Mouse (Mus musculus) heart, embryonic 15.5 days (tissue): ENCODE measurements around the gene Golga4. TPM values are rescaled to one million over a fixed set of nuclear protein-coding genes. Genes with fewer than 3 reads are reported as not detected.
"Not testable (repeated sequence)": the region's sequence is repeated elsewhere in the genome, so short reads cannot be mapped to it uniquely, and the experiment has no call there.

Experiments
- ATAC-seq: fragments of 200-750 bp; cut with Nextera tagmentation; replicated peaks from 2 replicates; pipeline ENCODE4 v1.8.0; 2017; ENCODE audit warnings: low read depth, moderate TSS enrichment; ENCODE audit not compliant: insufficient number of reproducible peaks, insufficient read depth, low FRiP score
- H3K27ac ChIP-seq: fragments of 300-500 bp; sonication (generic); 2 replicates; pipeline ENCODE4 v1.5.1; 2015; ENCODE audit warnings: mild to moderate bottlenecking, inconsistent platforms
- H3K27me3 ChIP-seq: fragments of 300-500 bp; sonication (generic); 2 replicates; pipeline ENCODE4 v1.6.1; 2015; ENCODE audit warnings: inconsistent platforms
- H3K36me3 ChIP-seq: fragments of 300-500 bp; sonication (generic); 2 replicates; pipeline ENCODE4 v1.6.1; 2015; ENCODE audit warnings: mild to moderate bottlenecking, inconsistent platforms
- H3K4me1 ChIP-seq: fragments of 300-500 bp; sonication (generic); replicated peaks from 2 replicates; pipeline ENCODE4 v1.6.1; 2015; ENCODE audit warnings: inconsistent platforms
- H3K4me2 ChIP-seq: fragments of 300-500 bp; sonication (generic); 2 replicates; pipeline ENCODE4 v1.6.1; 2015; ENCODE audit warnings: inconsistent platforms, mild to moderate bottlenecking, moderate library complexity
- H3K4me3 ChIP-seq: fragments of 300-500 bp; sonication (generic); 2 replicates; pipeline ENCODE4 v1.5.1; 2015; ENCODE audit warnings: mild to moderate bottlenecking, inconsistent platforms
- H3K9ac ChIP-seq: fragments of 300-500 bp; sonication (generic); 2 replicates; pipeline ENCODE4 v1.6.1; 2015; ENCODE audit warnings: mild to moderate bottlenecking, inconsistent platforms
- H3K9me3 ChIP-seq: fragments of 300-500 bp; sonication (generic); replicated peaks from 2 replicates; pipeline ENCODE4 v1.6.1; 2016; ENCODE audit warnings: inconsistent platforms
- WGBS: fragments of 180-500 bp; shearing (Covaris S2); methylation state at CpG from one replicate; pipeline ENCODE4 v1.1.7; 2015; ENCODE audit warnings: mixed read lengths; 5-methylcytosine and 5-hydroxymethylcytosine counted together
- polyA plus RNA-seq: library from polyadenylated mRNA; unstranded; fragments of >200 nt; fragmentation: Nextera tagmentation; extraction: Ambion mirVana; gene quantifications from 2 replicates; pipeline ENCODE4 v1.2.1, GENCODE M21; 2015

The Golga4 gene
- polyA plus RNA-seq, 1 experiment from 2014 or later, result 46.1 TPM

DNA sequence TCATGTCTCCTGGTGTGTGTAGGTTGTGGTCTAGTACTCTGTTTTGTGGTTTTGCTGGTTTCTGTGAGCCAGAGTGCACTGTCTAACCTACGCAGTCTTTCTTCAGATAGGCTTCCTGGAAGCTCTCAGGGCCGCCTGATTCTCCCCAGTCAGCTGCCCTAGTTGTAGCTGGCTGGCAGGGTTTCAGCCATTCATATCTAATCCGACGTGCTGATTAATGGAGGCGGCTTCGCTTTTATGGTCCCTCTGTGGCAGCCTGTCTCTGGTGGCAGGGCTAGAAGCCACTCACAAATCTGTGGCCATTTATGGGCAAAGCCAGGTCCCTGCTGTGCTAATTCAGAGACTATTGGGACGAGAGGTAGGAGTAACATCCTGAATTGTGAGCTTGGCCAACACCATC lies 84.2 kb downstream of the Golga4 start:
- no peaks in the 10 kb centered on the region for H3K36me3 ChIP-seq
- H3K9me3 ChIP-seq, result no peaks in the 10 kb centered on the region
- peak; percentile 75 for ATAC-seq
- no peak overlapping the region for H3K4me2 ChIP-seq
- H3K27me3 ChIP-seq, result no peaks in the 10 kb centered on the region
- no peak overlapping the region for H3K9ac ChIP-seq
- peak overlapping the region; percentile 71 for H3K27ac ChIP-seq
- WGBS, result 20% methylated on average over 7 of the region's 7 CpGs
- no peak overlapping the region for H3K4me3 ChIP-seq
- peaks cover 45% of the 10 kb centered on the region for H3K4me1 ChIP-seq

DNA sequence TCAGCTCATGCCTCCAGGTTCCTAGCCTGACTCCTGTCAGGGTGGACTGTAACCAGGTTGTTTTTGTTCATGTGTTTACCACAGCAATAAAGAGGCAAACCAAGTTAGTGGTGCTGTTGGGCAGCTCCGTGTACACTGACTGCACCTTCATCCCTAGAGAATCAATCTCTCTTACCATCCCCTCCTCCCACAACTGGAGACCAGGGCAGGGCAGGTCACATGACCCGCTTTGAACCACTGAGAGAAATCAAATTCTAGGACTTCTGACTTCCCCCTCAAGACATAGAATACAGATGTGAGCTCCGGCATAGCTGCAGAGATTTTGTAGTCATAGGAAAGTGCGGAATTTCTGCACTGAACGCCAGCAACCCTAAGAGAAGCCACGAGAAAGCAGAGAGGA lies 85.6 kb downstream of the Golga4 start:
- Histone ChIP-seq H3K4me3 (no peak overlapping the region), H3K27ac (no peak overlapping the region), H3K9ac (no peak overlapping the region), H3K4me1 (peaks cover 53% of the 10 kb centered on the region), H3K36me3 (no peaks in the 10 kb centered on the region), H3K27me3 (no peaks in the 10 kb centered on the region), H3K4me2 (no peak overlapping the region), H3K9me3 (no peaks in the 10 kb centered on the region)
- no peak for ATAC-seq
- WGBS, result 81% methylated on average over 6 of the region's 6 CpGs

GRCm38 (mm10) chr9:118592585-118593249 lies 86.7 kb downstream of the Golga4 start:
- Histone ChIP-seq H3K9ac (no peak overlapping the region), H3K36me3 (no peaks in the 10 kb centered on the region), H3K4me3 (no peak overlapping the region), H3K27ac (0 out of 2 replicates have a peak overlapping the region, but pooled peaks have one; percentile 7), H3K27me3 (no peaks in the 10 kb centered on the region), H3K4me1 (peaks cover 56% of the 10 kb centered on the region), H3K4me2 (0 out of 2 replicates have a peak overlapping the region, but pooled peaks have one; percentile 0), H3K9me3 (no peaks in the 10 kb centered on the region)
- peak; percentile 14; the same call in 1 of the 2 replicates for ATAC-seq
- WGBS, result 30% methylated on average over 13 of the region's 13 CpGs

DNA sequence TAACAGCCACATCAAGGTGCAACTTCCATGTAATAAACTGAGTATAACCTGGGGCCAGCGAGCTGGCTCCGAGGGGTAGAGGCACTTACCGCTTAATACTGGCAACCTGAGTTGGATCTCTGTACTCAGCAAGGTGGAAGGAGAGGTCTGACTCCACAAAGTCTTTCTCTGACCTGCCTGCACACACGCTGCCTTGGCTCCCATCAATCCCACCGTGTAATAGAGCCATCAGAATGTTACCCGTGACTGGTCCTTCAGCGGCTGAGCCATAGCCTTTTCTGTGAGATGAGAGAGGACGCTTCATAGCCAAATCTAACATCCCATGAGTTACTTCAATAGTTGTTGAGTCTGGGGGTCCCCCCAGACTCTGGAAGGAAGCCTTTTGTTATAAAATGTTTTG lies 87.4 kb downstream of the Golga4 start:
- no peak overlapping the region for H3K4me2 ChIP-seq

GRCm38 (mm10) chr9:118596767-118597166 lies 90.7 kb downstream of the Golga4 start:
- H3K9me3 ChIP-seq, result no peaks in the 10 kb centered on the region
- peaks cover 10% of the 10 kb centered on the region for H3K27me3 ChIP-seq
- H3K9ac ChIP-seq, result no peak overlapping the region
- peaks cover 34% of the 10 kb centered on the region for H3K4me1 ChIP-seq
- H3K36me3 ChIP-seq, result no peaks in the 10 kb centered on the region
- no peak overlapping the region for H3K4me3 ChIP-seq
- 57% methylated on average over 7 of the region's 7 CpGs for WGBS
- no peak for ATAC-seq
- H3K27ac ChIP-seq, result no peak overlapping the region
- no peak overlapping the region for H3K4me2 ChIP-seq

More for the DNA sequence above, 87.4 kb downstream of the Golga4 start:
- WGBS, result 84% methylated on average over 8 of the region's 8 CpGs
- Histone ChIP-seq H3K27me3 (peaks cover 4% of the 10 kb centered on the region; the same call in 1 of the 2 replicates), H3K4me1 (peaks cover 56% of the 10 kb centered on the region), H3K9ac (no peak overlapping the region), H3K9me3 (no peaks in the 10 kb centered on the region), H3K36me3 (no peaks in the 10 kb centered on the region), H3K27ac (0 out of 2 replicates have a peak overlapping the region, but pooled peaks have one; percentile 7), H3K4me3 (no peak overlapping the region)
- ATAC-seq, result no peak

GRCm38 (mm10) chr9:118600393-118600792 lies 94.3 kb downstream of the Golga4 start:
- Histone ChIP-seq H3K27me3 (peaks cover 21% of the 10 kb centered on the region), H3K4me1 (peaks cover 17% of the 10 kb centered on the region)
- WGBS, result 16% methylated on average over 3 of the region's 3 CpGs
- H3K9me3 ChIP-seq, ATAC-seq, H3K9ac ChIP-seq, H3K4me3 ChIP-seq, H3K27ac ChIP-seq, H3K4me2 ChIP-seq, H3K36me3 ChIP-seq: not testable (repeated sequence)

DNA sequence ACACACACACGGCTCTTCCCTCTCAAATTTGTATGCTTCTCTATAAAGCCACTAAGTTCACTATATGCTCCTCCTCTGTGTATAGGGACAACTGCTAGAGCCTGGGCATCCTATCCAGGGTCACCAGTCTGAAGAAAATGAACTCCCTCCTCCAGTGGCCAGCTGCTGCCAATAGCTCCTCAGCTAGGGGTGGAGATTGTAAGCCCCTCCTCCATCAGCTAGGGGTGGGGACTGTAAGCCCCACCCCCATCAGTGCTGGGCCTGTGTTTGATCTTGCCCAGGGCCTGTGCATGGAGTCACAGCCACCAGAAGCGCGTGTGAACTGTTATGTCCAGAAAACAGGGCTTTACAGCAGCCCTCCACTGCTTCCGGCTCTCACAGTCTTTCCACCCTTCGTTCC lies 96.5 kb downstream of the Golga4 start:
- 78% methylated on average over 5 of the region's 5 CpGs for WGBS

GRCm38 (mm10) chr9:118606148-118606816 lies 100.2 kb downstream of the Golga4 start, which contains the start of gene Itga9:
Gene Itga9 (plus strand): TSS chr9:118606690.
- Histone ChIP-seq H3K27me3 (0 out of 2 replicates have a peak, but pooled peaks cover 11% of the 10 kb centered on the region), H3K4me2 (peak within 1 kb of the TSS; percentile 80), H3K36me3 (no peaks in the 10 kb centered on the region), H3K4me3 (peak within 1 kb of the TSS; percentile 74), H3K9ac (peak within 1 kb of the TSS; percentile 87), H3K4me1 (peaks cover 44% of the 10 kb centered on the region), H3K9me3 (no peaks in the 10 kb centered on the region), H3K27ac (peak within 1 kb of the TSS; percentile 69)
- peak; percentile 80 for ATAC-seq
- 11% methylated on average over 38 of the region's 42 CpGs for WGBS

More for the DNA sequence above, 96.5 kb downstream of the Golga4 start:
- no peak for ATAC-seq
- H3K9ac ChIP-seq, result no peak overlapping the region
- peaks cover 21% of the 10 kb centered on the region for H3K27me3 ChIP-seq
- no peaks in the 10 kb centered on the region for H3K9me3 ChIP-seq
- H3K36me3 ChIP-seq, result no peaks in the 10 kb centered on the region
- H3K4me3 ChIP-seq, result no peak overlapping the region
- H3K27ac ChIP-seq, result no peak overlapping the region
- H3K4me1 ChIP-seq, result peaks cover 22% of the 10 kb centered on the region
- H3K4me2 ChIP-seq, result no peak overlapping the region

GRCm38 (mm10) chr9:118606817-118607371 lies 100.8 kb downstream of the Golga4 start:
- ATAC-seq, result peak; percentile 16

GRCm38 (mm10) chr9:118607701-118608401 lies 101.8 kb downstream of the Golga4 start:
- Histone ChIP-seq H3K27ac (peak overlapping the region; percentile 3; the same call in 1 of the 2 replicates), H3K9me3 (no peaks in the 10 kb centered on the region), H3K4me3 (peak overlapping the region; percentile 74), H3K4me2 (peak overlapping the region; percentile 80), H3K9ac (peak overlapping the region; percentile 87; the same call in 1 of the 2 replicates), H3K36me3 (no peaks in the 10 kb centered on the region), H3K27me3 (0 out of 2 replicates have a peak, but pooled peaks cover 11% of the 10 kb centered on the region), H3K4me1 (peaks cover 60% of the 10 kb centered on the region)
- WGBS, result 54% methylated on average over 16 of the region's 16 CpGs
- ATAC-seq, result no peak

More at GRCm38 (mm10) chr9:118606817-118607371, 100.8 kb downstream of the Golga4 start:
- no peaks in the 10 kb centered on the region for H3K9me3 ChIP-seq
- peak overlapping the region; percentile 74 for H3K4me3 ChIP-seq
- peak overlapping the region; percentile 80 for H3K4me2 ChIP-seq
- peak overlapping the region; percentile 87 for H3K9ac ChIP-seq
- peak overlapping the region; percentile 69 for H3K27ac ChIP-seq
- no peaks in the 10 kb centered on the region for H3K36me3 ChIP-seq
- H3K27me3 ChIP-seq, result 0 out of 2 replicates have a peak, but pooled peaks cover 11% of the 10 kb centered on the region
- 0% methylated on average over 38 of the region's 68 CpGs for WGBS
- peaks cover 50% of the 10 kb centered on the region for H3K4me1 ChIP-seq
